11 mouse cellular contexts compared by ENCODE assay signal in the genomic region with DNA sequence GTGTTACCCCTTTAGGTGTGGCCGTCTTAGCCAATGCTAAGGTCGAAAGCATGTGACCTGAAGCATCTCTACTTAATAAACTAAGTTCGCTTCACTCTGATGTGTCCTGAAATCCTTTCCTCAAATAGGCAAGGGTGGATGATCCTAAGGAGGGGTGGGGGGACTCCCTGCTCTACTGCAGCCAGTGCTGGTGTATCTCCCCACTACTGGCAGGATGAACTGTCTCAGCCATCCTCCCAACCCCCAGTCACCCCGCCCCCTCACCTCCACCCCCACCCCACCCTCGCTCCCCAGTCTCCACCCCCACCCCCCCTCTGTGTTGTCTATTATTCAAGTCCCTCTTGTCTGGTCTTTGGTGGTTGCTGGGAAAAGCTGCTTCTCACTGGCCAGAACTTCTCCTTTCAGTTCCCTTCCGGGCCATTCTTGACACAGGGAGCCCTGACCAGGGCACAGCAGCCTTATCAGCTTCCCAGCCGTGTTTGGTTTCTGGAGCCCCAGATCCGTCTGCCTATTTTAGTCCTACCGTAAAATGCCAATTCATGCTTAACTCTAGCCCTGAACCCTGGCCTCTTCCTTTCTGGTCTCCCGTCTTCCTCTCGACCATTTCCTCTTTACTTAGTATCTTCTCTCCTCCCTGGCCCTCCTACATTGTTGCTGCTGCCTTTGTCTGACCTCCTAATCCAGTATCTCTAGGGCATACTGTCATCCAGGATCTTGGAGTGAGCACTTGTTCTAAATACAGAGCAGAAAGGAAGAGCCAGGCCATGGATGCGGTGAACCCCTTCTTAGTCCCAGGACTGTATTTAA. TPM values are rescaled to one million over a fixed set of nuclear protein-coding genes. Genes with fewer than 3 reads are reported as not detected.
DNase-seq lines count a peak whose midpoint lies in the region; ATAC-seq lines count a peak whose summit lies in the region.
"Had no signal": no experiment of that assay in that cellular context is flagged by ENCODE, and none has a peak within 500 bp of the region (broad histone marks: within the 10 kb centered on the region; RNA-seq: fewer than 3 reads in every experiment).

No protein-coding gene starts in this region.

- H3K27me3 ChIP-seq in liver, embryonic 16.5 days (ENCODE audit: control insufficient read depth, insufficient read depth, low read depth, low read length): no peaks in the 10 kb centered on the region
- H3K27me3 ChIP-seq: lung, embryonic 15.5 days had no signal

- H3K4me2 ChIP-seq in liver, embryonic 16.5 days (ENCODE audit: low read depth, low read length): peak overlapping the region; percentile 2
- H3K4me2 ChIP-seq: lung, embryonic 15.5 days had no signal

- no peaks in the 10 kb centered on the region for H3K9me3 ChIP-seq in liver, embryonic 16.5 days (replicated peaks; ENCODE audit: control insufficient read depth, low read length)
- H3K9me3 ChIP-seq: lung, embryonic 15.5 days had no signal

- H3K9ac ChIP-seq in liver, embryonic 16.5 days (ENCODE audit: low read depth, low read length): 0 out of 2 replicates have a peak overlapping the region, but pooled peaks have one; percentile 5
- H3K9ac ChIP-seq: lung, embryonic 15.5 days had no signal

- peaks cover 30% of the 10 kb centered on the region for H3K4me1 ChIP-seq in liver, embryonic 16.5 days (ENCODE audit: control insufficient read depth, low read depth, low read length)

- 11% methylated on average over 12 of the region's 12 CpGs for WGBS in liver, embryonic 16.5 days (ENCODE audit: insufficient replicate concordance)

- H3K27ac ChIP-seq in liver, embryonic 16.5 days (ENCODE audit: low read length): peak overlapping the region; percentile 75
- H3K27ac ChIP-seq: forebrain, embryonic 10.5 days; lung, embryonic 15.5 days had no signal

- peak; percentile 77 for ATAC-seq in erythroblast, adult 5-6 weeks (replicated peaks; ENCODE audit: low FRiP score, poor library complexity, severe bottlenecking)
- peak; percentile 84 for ATAC-seq in liver, embryonic 16.5 days (ENCODE audit: low read depth)
- no peak for ATAC-seq in cerebellum, adult (ENCODE audit: insufficient number of reproducible peaks, low FRiP score, low TSS enrichment)

- no peak overlapping the region for H3K4me3 ChIP-seq in liver, embryonic 16.5 days (ENCODE audit: low read depth, low read length)
- H3K4me3 ChIP-seq: forebrain, embryonic 10.5 days; lung, embryonic 15.5 days had no signal

- DNase-seq in embryo, embryonic 11 days: peak; percentile 43
- no peak for DNase-seq in embryo, embryonic 10 days (ENCODE audit: low spot score)
- DNase-seq in A20 (ENCODE audit: low read depth, low spot score): peak; percentile 74
- no peak for DNase-seq in thymus, adult 18-20 months
- no peak for DNase-seq in frontal cortex, postnatal 36 days (ENCODE audit: low spot score in 2 of 2)
- DNase-seq: adrenal gland, postnatal 10 days had no signal

- no peaks in the 10 kb centered on the region for H3K36me3 ChIP-seq in liver, embryonic 16.5 days (ENCODE audit: control insufficient read depth, insufficient read depth)
- H3K36me3 ChIP-seq: forebrain, embryonic 10.5 days; lung, embryonic 15.5 days had no signal

RNA-seq across cellular contexts. Expression of a gene that starts 4.4 kb away (rescaled TPM):
- total RNA-seq in erythroblast, adult 5-6 weeks (2015; ENCODE audit: low replicate concordance): 30.4 and 56.8 TPM in 2 replicates
- total RNA-seq in erythroblast, adult 5-6 weeks (2017; ENCODE audit: low replicate concordance): 32.1 and 37.9 TPM in 2 replicates
- 18.0 and 20.6 TPM in 2 replicates for polyA plus RNA-seq in liver, embryonic 16.5 days (2015; fragmentation: Nextera tagmentation; extraction: Ambion mirVana)

RNA-seq across cellular contexts. Expression of a gene that starts 13.9 kb away (rescaled TPM):
- 31.3 and 37.1 TPM in 2 replicates for total RNA-seq in erythroblast, adult 5-6 weeks (2015; ENCODE audit: low replicate concordance)
- 12.3 and 20.9 TPM in 2 replicates for total RNA-seq in erythroblast, adult 5-6 weeks (2017; ENCODE audit: low replicate concordance)
- 20.3 and 30.0 TPM in 2 replicates for polyA plus RNA-seq in liver, embryonic 16.5 days (2015; fragmentation: Nextera tagmentation; extraction: Ambion mirVana)

RNA-seq across cellular contexts. Expression of a gene that starts 37.0 kb away (rescaled TPM):
- total RNA-seq in erythroblast, adult 5-6 weeks (2015; ENCODE audit: low replicate concordance): 3.8 and 4.8 TPM in 2 replicates
- total RNA-seq in erythroblast, adult 5-6 weeks (2017; ENCODE audit: low replicate concordance): 0.84 and 1.0 TPM in 2 replicates
- polyA plus RNA-seq in liver, embryonic 16.5 days (2015; fragmentation: Nextera tagmentation; extraction: Ambion mirVana): 9.1 and 9.3 TPM in 2 replicates

RNA-seq across cellular contexts. Expression of a gene that starts 55.4 kb away (rescaled TPM):
- 3.6 and 4.0 TPM in 2 replicates for total RNA-seq in erythroblast, adult 5-6 weeks (2015; ENCODE audit: low replicate concordance)
- 4.5 and 4.9 TPM in 2 replicates for total RNA-seq in erythroblast, adult 5-6 weeks (2017; ENCODE audit: low replicate concordance)
- polyA plus RNA-seq in liver, embryonic 16.5 days (2015; fragmentation: Nextera tagmentation; extraction: Ambion mirVana): 1.8 TPM in 2 replicates
- polyA plus RNA-seq: forebrain, embryonic 10.5 days had no signal

RNA-seq across cellular contexts. Expression of a gene that starts 58.6 kb away (rescaled TPM):
- 183 and 206 TPM in 2 replicates for total RNA-seq in erythroblast, adult 5-6 weeks (2015; ENCODE audit: low replicate concordance)
- 81.3 and 93.7 TPM in 2 replicates for total RNA-seq in erythroblast, adult 5-6 weeks (2017; ENCODE audit: low replicate concordance)
- 131 and 146 TPM in 2 replicates for polyA plus RNA-seq in liver, embryonic 16.5 days (2015; fragmentation: Nextera tagmentation; extraction: Ambion mirVana)

Comparison
In these comparisons a context has a peak if more than half of its experiments do, and no peak if none do; other contexts are left out.
1. DNase-seq: peak in embryo, embryonic 11 days (single experiment) and A20 (single experiment); none in embryo, embryonic 10 days (single experiment), thymus, adult 18-20 months (0 of 2) and frontal cortex, postnatal 36 days (0 of 2).